Mouse (Mus musculus) neural tube, embryonic 15.5 days (tissue): ENCODE results near the gene Gm17654. TPM values are rescaled to one million over a fixed set of nuclear protein-coding genes. Genes with fewer than 3 reads are reported as not detected.

Experiments used
- polyA plus RNA-seq: library from polyadenylated mRNA; unstranded; fragments of >200 nt; fragmentation: Nextera tagmentation; extraction: Ambion mirVana; gene quantifications from 2 replicates; pipeline ENCODE4 v1.2.1, GENCODE M21; 2015

The Gm17654 gene
- polyA plus RNA-seq, 1 experiment from 2014 or later, result not detected

Other genes starting within 250 kb of the Gm17654 start
- 0.20 TPM in 1 of 2 replicates, not detected in the other for gene 1700001F09Rik, start 231.3 kb downstream of the Gm17654 start, polyA plus RNA-seq
- not detected in 2 replicates for gene Gm8138, start 162.8 kb downstream of the Gm17654 start, polyA plus RNA-seq
- gene Gm5799, start 35.6 kb downstream of the Gm17654 start, polyA plus RNA-seq, result not detected in 2 replicates
- gene Gm10375, start 28.9 kb upstream of the Gm17654 start, polyA plus RNA-seq, result not detected in 2 replicates
- gene Gm8165, start 98.1 kb upstream of the Gm17654 start, polyA plus RNA-seq, result not detected in 2 replicates
- gene Gm7324, start 118.7 kb upstream of the Gm17654 start, polyA plus RNA-seq, result 0.61 and 0.92 TPM in 2 replicates
- not detected in 2 replicates for gene Gm16506, start 148.3 kb upstream of the Gm17654 start, polyA plus RNA-seq
- gene Gm6526, start 168.7 kb upstream of the Gm17654 start, polyA plus RNA-seq, result not detected in 2 replicates
- gene Gm8180, start 205.6 kb upstream of the Gm17654 start, polyA plus RNA-seq, result not detected in 2 replicates